Mouse (Mus musculus) stomach, embryonic 16.5 days (tissue): Measurements from ENCODE around the gene 4930432K21Rik. TPM values are rescaled to one million over a fixed set of nuclear protein-coding genes. Genes with fewer than 3 reads are reported as not detected.

Experiments
- ATAC-seq: fragments of 200-750 bp; cut with Nextera tagmentation; 2 replicates; pipeline ENCODE4 v1.8.0; 2017; ENCODE audit warnings: moderate number of reproducible peaks, moderate TSS enrichment; ENCODE audit not compliant: insufficient read depth, low FRiP score
- H3K27ac ChIP-seq: fragments of 300-500 bp; sonication (generic); 2 replicates; pipeline ENCODE4 v1.5.1; 2014; ENCODE audit warnings: low read length
- H3K27me3 ChIP-seq: fragments of 300-500 bp; sonication (generic); 2 replicates; pipeline ENCODE4 v1.6.1; 2014; ENCODE audit warnings: low read length, control low read depth, mixed read lengths; ENCODE audit not compliant: control insufficient read depth, insufficient read depth
- H3K36me3 ChIP-seq: fragments of 300-500 bp; sonication (generic); 2 replicates; pipeline ENCODE4 v1.6.1; 2014; ENCODE audit warnings: low read length; ENCODE audit not compliant: control insufficient read depth, insufficient read depth
- H3K4me1 ChIP-seq: fragments of 300-500 bp; sonication (generic); 2 replicates; pipeline ENCODE4 v1.6.1; 2014; ENCODE audit warnings: low read length, control low read depth, mixed read lengths; ENCODE audit not compliant: control insufficient read depth, insufficient read depth
- H3K4me2 ChIP-seq: fragments of 300-500 bp; sonication (generic); 2 replicates; pipeline ENCODE4 v1.6.1; 2014; ENCODE audit warnings: low read depth, low read length, mixed read lengths
- H3K4me3 ChIP-seq: fragments of 300-500 bp; sonication (generic); replicated peaks from 2 replicates; pipeline ENCODE4 v1.5.1; 2014; ENCODE audit warnings: mild to moderate bottlenecking, low read length
- H3K9ac ChIP-seq: fragments of 300-500 bp; sonication (generic); 2 replicates; pipeline ENCODE4 v1.6.1; 2014; ENCODE audit warnings: low read length
- H3K9me3 ChIP-seq: fragments of 300-500 bp; sonication (generic); replicated peaks from 2 replicates; pipeline ENCODE4 v1.6.1; 2016; ENCODE audit warnings: low read length, control low read depth; ENCODE audit not compliant: control insufficient read depth
- WGBS: fragments of 180-500 bp; shearing (Covaris S2); extraction: QIAGEN DNeasy Blood & Tissue Kit; methylation state at CpG from one replicate; pipeline ENCODE4 v1.1.7; 2014; 5-methylcytosine and 5-hydroxymethylcytosine counted together
- polyA plus RNA-seq: library from polyadenylated mRNA; unstranded; fragments of >200 nt; fragmentation: Nextera tagmentation; extraction: Ambion mirVana; gene quantifications from 2 replicates; pipeline ENCODE4 v1.2.1, GENCODE M21; 2015

4930432K21Rik gene
- polyA plus RNA-seq, 1 experiment from 2014 or later, result 1.0 TPM

DNA sequence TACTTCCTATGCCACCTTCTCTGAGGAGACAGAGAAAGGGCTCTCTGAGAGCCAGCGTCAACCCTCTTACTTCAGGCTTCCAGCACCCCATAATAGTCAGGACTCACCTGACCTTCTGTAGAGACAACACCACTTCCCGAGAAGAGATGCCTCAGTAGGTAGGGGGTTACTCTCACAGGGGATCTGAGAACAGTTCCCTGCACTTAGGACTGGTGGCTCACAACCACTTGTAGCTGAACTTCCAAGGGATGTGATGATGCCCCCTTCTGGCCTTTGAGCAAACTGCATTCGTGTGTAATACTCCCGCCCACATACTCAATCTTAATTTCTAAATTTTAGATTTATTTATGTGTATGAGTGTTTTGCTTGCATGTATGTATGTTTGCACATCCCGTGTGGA is 45.7 kb downstream of the 4930432K21Rik start:
- WGBS, result 79% methylated on average over 5 of the region's 5 CpGs

DNA sequence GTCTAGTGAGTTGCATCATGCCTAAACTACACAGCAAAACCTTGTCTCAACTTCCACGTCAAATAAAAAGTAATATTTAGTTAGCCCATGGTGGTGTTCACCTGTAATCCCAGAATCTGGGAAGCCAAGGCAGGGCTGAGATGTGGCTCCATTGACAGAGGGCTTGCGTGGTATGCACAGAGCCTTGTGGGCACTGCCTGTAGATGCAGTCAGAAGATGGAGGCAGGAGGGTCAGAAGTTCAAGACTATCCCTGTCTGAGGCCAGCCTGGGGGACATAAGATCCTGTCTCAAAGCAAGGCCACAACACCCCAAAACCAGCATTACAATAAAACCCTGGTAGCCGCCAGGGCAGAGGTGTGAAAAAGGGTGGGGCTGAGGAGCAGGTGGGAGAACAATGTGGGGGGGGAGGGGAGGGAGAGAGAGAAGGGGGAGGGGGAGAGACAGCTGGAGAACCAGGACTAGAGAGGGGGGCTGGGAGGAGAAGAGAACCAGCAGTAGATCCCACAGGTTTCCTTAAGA is 46.5 kb downstream of the 4930432K21Rik start:
- ATAC-seq, result no peak
- Histone ChIP-seq H3K36me3 (no peaks in the 10 kb centered on the region), H3K9me3 (no peaks in the 10 kb centered on the region), H3K4me1 (peaks cover 37% of the 10 kb centered on the region), H3K9ac (no peak overlapping the region), H3K4me2 (no peak overlapping the region), H3K27ac (no peak overlapping the region), H3K4me3 (no peak overlapping the region), H3K27me3 (no peaks in the 10 kb centered on the region)
- 71% methylated on average over 3 of the region's 3 CpGs for WGBS

More for the DNA sequence above, 45.7 kb downstream of the 4930432K21Rik start:
- H3K4me3 ChIP-seq, result no peak overlapping the region
- no peaks in the 10 kb centered on the region for H3K36me3 ChIP-seq
- no peaks in the 10 kb centered on the region for H3K27me3 ChIP-seq
- H3K9me3 ChIP-seq, result no peaks in the 10 kb centered on the region
- no peak overlapping the region for H3K4me2 ChIP-seq
- no peak overlapping the region for H3K27ac ChIP-seq
- no peak for ATAC-seq
- H3K4me1 ChIP-seq, result peaks cover 31% of the 10 kb centered on the region
- H3K9ac ChIP-seq, result no peak overlapping the region

DNA sequence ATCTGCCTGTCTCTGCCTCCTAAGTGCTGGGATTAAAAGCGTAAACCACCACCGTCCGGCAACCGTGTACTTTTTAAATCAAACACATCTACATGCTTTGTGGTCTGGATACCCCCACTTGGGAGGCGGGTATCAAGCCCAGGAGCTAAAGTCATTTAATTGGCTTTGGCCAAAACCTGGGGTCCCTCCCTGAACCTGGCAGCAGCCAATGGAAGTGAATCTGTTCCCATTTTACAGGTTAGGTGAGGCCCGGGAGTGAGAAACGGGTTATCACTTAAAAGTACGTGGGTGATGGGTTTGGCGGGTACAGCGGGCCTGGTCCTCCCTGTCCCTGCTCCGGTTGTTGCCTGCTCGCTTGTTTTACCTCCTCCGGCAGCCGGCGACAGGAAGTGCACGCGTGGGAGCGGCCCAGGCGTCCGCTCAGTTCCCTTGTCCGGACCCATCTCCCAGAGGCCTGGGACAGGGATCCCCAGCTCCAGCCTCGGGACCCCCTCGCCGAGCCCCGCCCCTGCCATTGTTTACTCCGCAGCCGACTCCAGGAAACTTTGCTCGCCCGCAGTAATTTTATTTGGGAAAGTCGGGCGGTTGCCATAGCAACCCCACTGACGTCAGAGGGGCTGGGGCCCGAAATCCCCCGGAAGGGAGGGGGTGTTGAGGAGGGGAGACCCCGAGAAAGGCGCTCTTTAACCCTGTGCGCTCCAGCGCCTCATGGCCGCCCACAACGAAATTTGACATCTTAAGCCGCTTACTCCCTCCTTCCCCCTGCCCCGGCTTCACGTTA is 49.5 kb downstream of the 4930432K21Rik start:
- Histone ChIP-seq H3K4me2 (peak overlapping the region; percentile 79), H3K9me3 (no peaks in the 10 kb centered on the region), H3K4me1 (peaks cover 49% of the 10 kb centered on the region), H3K27me3 (no peaks in the 10 kb centered on the region), H3K9ac (peak overlapping the region; percentile 74), H3K27ac (peak overlapping the region; percentile 98), H3K4me3 (peak overlapping the region; percentile 54), H3K36me3 (no peaks in the 10 kb centered on the region)
- peak; percentile 42 for ATAC-seq
- 1% methylated on average over 43 of the region's 43 CpGs for WGBS

- H3K4me1 ChIP-seq, result peaks cover 48% of the 10 kb centered on the region
- peak overlapping the region; percentile 79 for H3K4me2 ChIP-seq
- H3K9ac ChIP-seq, result peak overlapping the region; percentile 74
- H3K27ac ChIP-seq, result peak overlapping the region; percentile 98
- peak overlapping the region; percentile 54 for H3K4me3 ChIP-seq
- WGBS, result 2% methylated on average over 30 of the region's 30 CpGs
- no peaks in the 10 kb centered on the region for H3K27me3 ChIP-seq
- ATAC-seq, result peak; percentile 77
- H3K9me3 ChIP-seq, result no peaks in the 10 kb centered on the region
- no peaks in the 10 kb centered on the region for H3K36me3 ChIP-seq
Observed at GRCm38 (mm10) chr8:84197922-84198774, 50.3 kb downstream of the 4930432K21Rik start.

- Histone ChIP-seq H3K36me3 (no peaks in the 10 kb centered on the region), H3K4me1 (peaks cover 50% of the 10 kb centered on the region), H3K27me3 (no peaks in the 10 kb centered on the region), H3K27ac (peak overlapping the region; percentile 98), H3K9ac (peak overlapping the region; percentile 74), H3K9me3 (no peaks in the 10 kb centered on the region), H3K4me2 (peak overlapping the region; percentile 79; the same call in 1 of the 2 replicates), H3K4me3 (no peak overlapping the region)
- WGBS, result 26% methylated on average over 4 of the region's 4 CpGs
- ATAC-seq, result no peak
Observed at GRCm38 (mm10) chr8:84198871-84199270, 51.0 kb downstream of the 4930432K21Rik start.

DNA sequence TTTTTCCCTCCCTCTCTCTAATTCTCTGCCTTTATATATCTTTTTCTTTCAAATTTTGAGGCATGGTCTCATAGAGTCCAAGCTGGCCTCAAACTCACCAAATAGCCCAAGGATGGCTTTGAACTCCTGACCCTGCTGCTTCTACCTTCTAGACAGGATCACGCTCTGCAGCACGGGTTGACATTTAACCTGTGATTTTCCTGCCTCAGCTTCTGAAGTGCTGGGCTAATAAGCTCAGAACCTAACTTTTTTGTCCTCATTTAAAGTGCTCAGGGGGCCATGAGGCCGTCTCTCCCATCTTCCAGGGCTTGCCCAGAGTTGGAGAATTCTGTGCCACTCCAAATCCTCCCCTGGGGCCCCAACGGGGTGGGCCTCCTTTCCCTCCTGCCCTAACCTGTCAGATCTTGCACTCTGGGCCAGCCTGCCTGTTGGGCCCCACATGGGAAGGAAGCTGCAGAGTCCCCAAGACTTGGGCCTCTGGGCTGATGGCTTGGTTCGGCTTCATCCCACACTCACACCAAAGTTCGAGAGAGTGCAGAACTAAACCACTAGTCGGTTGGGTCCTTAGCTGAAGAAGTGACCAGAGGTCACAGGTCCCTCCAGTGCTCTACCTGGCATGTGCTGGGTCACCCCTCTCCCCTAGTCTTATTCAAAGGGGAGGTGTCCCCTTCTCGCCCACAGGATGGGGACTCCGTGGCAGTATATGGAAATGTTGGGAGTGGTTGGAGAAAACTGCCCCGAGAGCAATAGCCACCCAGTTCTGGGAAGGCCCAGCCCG is 51.7 kb downstream of the 4930432K21Rik start:
- Histone ChIP-seq H3K9ac (peak overlapping the region; percentile 85), H3K4me2 (peak overlapping the region; percentile 94), H3K27me3 (no peaks in the 10 kb centered on the region), H3K36me3 (no peaks in the 10 kb centered on the region; the same call in 1 of the 2 replicates), H3K27ac (peak overlapping the region; percentile 98), H3K4me1 (peaks cover 57% of the 10 kb centered on the region), H3K4me3 (no peak overlapping the region), H3K9me3 (no peaks in the 10 kb centered on the region)
- ATAC-seq, result no peak
- 37% methylated on average over 11 of the region's 11 CpGs for WGBS

GRCm38 (mm10) chr8:84200126-84200555 is 52.3 kb downstream of the 4930432K21Rik start:
- no peaks in the 10 kb centered on the region for H3K9me3 ChIP-seq
- peak overlapping the region; percentile 94 for H3K4me2 ChIP-seq
- peak overlapping the region; percentile 90 for H3K4me3 ChIP-seq
- H3K27me3 ChIP-seq, result no peaks in the 10 kb centered on the region
- WGBS, result 24% methylated on average over 8 of the region's 8 CpGs
- H3K36me3 ChIP-seq, result no peaks in the 10 kb centered on the region; the same call in 1 of the 2 replicates
- peak overlapping the region; percentile 85 for H3K9ac ChIP-seq
- peaks cover 60% of the 10 kb centered on the region for H3K4me1 ChIP-seq
- H3K27ac ChIP-seq, result peak overlapping the region; percentile 98
- no peak for ATAC-seq

DNA sequence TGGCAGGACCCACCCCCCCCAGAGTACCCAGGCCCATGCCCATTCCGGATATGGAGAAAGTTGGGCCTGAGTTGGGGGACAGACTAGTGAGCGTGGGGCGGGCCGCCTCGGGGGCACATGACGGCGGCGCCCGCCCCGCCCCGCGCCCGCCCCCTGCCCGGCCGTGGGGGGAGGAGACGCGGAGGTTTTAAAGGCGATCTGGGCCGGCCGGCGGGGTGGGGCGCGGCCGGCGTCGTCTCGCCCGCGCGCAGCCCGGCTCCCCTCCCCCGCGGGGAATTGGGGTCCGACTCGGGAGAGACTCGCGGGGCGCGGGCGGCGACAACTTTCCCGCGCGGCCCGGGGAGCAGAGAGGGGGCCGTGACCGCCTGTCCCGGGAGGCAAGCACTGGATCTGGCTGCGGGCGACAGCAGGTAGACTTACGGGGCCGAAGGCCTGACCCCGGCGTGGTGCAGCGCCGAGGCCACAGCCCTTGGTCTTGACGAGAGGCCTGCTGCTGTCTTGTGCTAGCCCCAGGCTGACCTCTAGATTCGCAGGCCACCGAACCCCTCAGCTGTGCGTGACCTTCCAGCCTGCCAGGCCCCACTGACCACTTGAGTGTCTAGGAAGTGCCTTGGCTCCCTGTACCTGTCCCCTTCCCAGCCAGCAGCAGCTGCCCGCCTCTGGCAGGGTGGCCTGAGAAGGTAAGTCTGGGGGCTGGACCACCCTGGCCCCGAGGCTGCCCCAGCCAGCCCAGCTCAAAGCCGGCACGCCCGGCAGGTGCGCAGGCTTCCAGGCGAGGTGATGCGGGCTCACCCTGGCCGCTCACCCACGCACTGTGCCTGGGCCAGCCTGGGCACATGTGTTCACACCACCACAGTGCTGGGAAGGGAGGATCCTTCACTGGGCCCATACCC is 53.1 kb downstream of the 4930432K21Rik start:
- peak overlapping the region; percentile 98 for H3K27ac ChIP-seq
- 3% methylated on average over 55 of the region's 70 CpGs for WGBS

More for the DNA sequence above, 53.1 kb downstream of the 4930432K21Rik start:
- Histone ChIP-seq H3K27me3 (no peaks in the 10 kb centered on the region), H3K36me3 (no peaks in the 10 kb centered on the region; the same call in 1 of the 2 replicates), H3K9me3 (no peaks in the 10 kb centered on the region), H3K4me3 (peak overlapping the region; percentile 90), H3K4me2 (peak overlapping the region; percentile 94), H3K9ac (peak overlapping the region; percentile 85), H3K4me1 (peaks cover 60% of the 10 kb centered on the region)
- ATAC-seq, result peak; percentile 48
